Mouse (Mus musculus): Measurements from ENCODE around the gene Shisa9. TPM values are rescaled to one million over a fixed set of nuclear protein-coding genes. Genes with fewer than 3 reads are reported as not detected.

Shisa9 gene
- polyA plus RNA-seq, 1 experiment from 2014 or later = 14.3 TPM

GRCm38 (mm10) chr16:12204423-12204822 lies 220.5 kb downstream of the Shisa9 start:
- Histone ChIP-seq H3K9me3 (no peaks in the 10 kb centered on the region), H3K27me3 (no peaks in the 10 kb centered on the region), H3K27ac (replicated peaks) (no peak overlapping the region), H3K4me1 (replicated peaks) (no peaks in the 10 kb centered on the region), H3K36me3 (no peaks in the 10 kb centered on the region), H3K9ac (no peak overlapping the region), H3K4me2 (no peak overlapping the region), H3K4me3 (no peak overlapping the region)
- ATAC-seq (ENCODE audit: low FRiP score, low read depth) = no peak
- WGBS = 91% methylated on average over 2 of the region's 2 CpGs

GRCm38 (mm10) chr16:12206421-12206950 lies 222.6 kb downstream of the Shisa9 start:
- H3K4me1 ChIP-seq (replicated peaks) = no peaks in the 10 kb centered on the region
- H3K4me3 ChIP-seq = no peak overlapping the region
- no peak overlapping the region for H3K27ac ChIP-seq (replicated peaks)
- WGBS = 69% methylated on average over 1 of the region's 1 CpGs
- H3K9ac ChIP-seq = no peak overlapping the region
- H3K27me3 ChIP-seq = no peaks in the 10 kb centered on the region
- ATAC-seq (ENCODE audit: low FRiP score, low read depth) = no peak
- no peaks in the 10 kb centered on the region for H3K36me3 ChIP-seq
- no peaks in the 10 kb centered on the region for H3K9me3 ChIP-seq
- H3K4me2 ChIP-seq = no peak overlapping the region

DNA sequence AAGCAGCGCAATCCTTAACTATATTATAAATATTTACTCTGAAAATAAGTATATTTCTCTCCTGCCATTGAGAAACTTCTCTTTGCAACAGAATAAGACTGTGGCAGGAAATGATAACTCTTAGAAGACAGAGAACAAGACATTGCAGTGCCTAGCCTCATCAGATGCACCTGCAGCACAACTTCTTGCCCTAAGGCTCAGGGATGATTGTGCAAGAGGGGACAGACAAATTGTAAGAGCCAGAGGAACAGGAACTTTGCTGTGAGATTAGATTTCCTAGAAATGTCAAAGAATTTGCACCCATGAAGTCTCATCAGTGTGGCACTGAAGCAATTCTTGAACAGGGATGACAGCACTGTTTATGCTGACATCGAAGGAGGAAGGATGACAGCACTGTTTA lies 223.0 kb downstream of the Shisa9 start:
- Histone ChIP-seq H3K27me3 (no peaks in the 10 kb centered on the region), H3K4me1 (replicated peaks) (no peaks in the 10 kb centered on the region), H3K36me3 (no peaks in the 10 kb centered on the region), H3K4me3 (no peak overlapping the region), H3K27ac (replicated peaks) (no peak overlapping the region), H3K9ac (no peak overlapping the region), H3K4me2 (no peak overlapping the region), H3K9me3 (no peaks in the 10 kb centered on the region)
- no peak for ATAC-seq (ENCODE audit: low FRiP score, low read depth)
- 85% methylated on average over 2 of the region's 2 CpGs for WGBS

GRCm38 (mm10) chr16:12209355-12209754 lies 225.4 kb downstream of the Shisa9 start:
- ATAC-seq (ENCODE audit: low FRiP score, low read depth) = no peak
- H3K27ac ChIP-seq (replicated peaks) = no peak overlapping the region
- H3K4me3 ChIP-seq = no peak overlapping the region
- no peaks in the 10 kb centered on the region for H3K9me3 ChIP-seq
- no peaks in the 10 kb centered on the region for H3K36me3 ChIP-seq
- H3K4me2 ChIP-seq = no peak overlapping the region
- no peaks in the 10 kb centered on the region for H3K4me1 ChIP-seq (replicated peaks)
- no peak overlapping the region for H3K9ac ChIP-seq
- no peaks in the 10 kb centered on the region for H3K27me3 ChIP-seq
- WGBS = 97% methylated on average over 1 of the region's 1 CpGs

GRCm38 (mm10) chr16:12209819-12210218 lies 225.9 kb downstream of the Shisa9 start:
- Histone ChIP-seq H3K9me3 (no peaks in the 10 kb centered on the region), H3K4me2 (no peak overlapping the region), H3K4me3 (no peak overlapping the region), H3K27ac (replicated peaks) (no peak overlapping the region), H3K9ac (no peak overlapping the region), H3K27me3 (no peaks in the 10 kb centered on the region), H3K4me1 (replicated peaks) (no peaks in the 10 kb centered on the region), H3K36me3 (no peaks in the 10 kb centered on the region)
- ATAC-seq (ENCODE audit: low FRiP score, low read depth) = no peak
- WGBS = 87% methylated on average over 2 of the region's 2 CpGs

DNA sequence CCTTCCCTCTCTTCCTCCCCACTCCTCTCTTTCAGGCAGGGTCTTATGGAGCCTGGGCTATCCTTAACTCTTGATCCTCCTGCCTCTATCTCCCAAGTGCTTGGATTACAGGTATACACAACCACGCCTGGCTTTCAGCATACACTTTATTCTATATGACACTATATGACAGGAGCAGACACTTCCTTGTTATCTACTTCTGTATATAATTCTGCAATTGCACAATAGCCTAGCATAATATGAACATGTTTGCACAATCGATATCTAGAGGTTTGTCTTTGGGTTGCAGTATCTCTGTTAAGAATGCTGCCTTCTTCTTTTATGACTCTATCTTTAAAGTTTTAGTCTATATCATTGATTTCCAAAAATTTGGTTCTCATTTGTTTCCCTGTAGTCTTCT lies 230.1 kb downstream of the Shisa9 start:
- no peak overlapping the region for H3K4me2 ChIP-seq
- H3K9me3 ChIP-seq = no peaks in the 10 kb centered on the region
- no peak overlapping the region for H3K9ac ChIP-seq
- peaks cover 16% of the 10 kb centered on the region for H3K4me1 ChIP-seq (replicated peaks)
- H3K27me3 ChIP-seq = no peaks in the 10 kb centered on the region
- H3K4me3 ChIP-seq = no peak overlapping the region
- 92% methylated on average over 2 of the region's 2 CpGs for WGBS
- no peaks in the 10 kb centered on the region for H3K36me3 ChIP-seq
- no peak for ATAC-seq (ENCODE audit: low FRiP score, low read depth)
- H3K27ac ChIP-seq (replicated peaks) = no peak overlapping the region

GRCm38 (mm10) chr16:12217289-12218150 lies 233.6 kb downstream of the Shisa9 start:
- Histone ChIP-seq H3K27ac (replicated peaks) (peak overlapping the region; percentile 58), H3K4me2 (no peak overlapping the region), H3K27me3 (no peaks in the 10 kb centered on the region), H3K9ac (no peak overlapping the region), H3K9me3 (no peaks in the 10 kb centered on the region), H3K36me3 (no peaks in the 10 kb centered on the region), H3K4me1 (replicated peaks) (peaks cover 16% of the 10 kb centered on the region), H3K4me3 (no peak overlapping the region)
- peak; percentile 75; the same call in 1 of the 2 replicates for ATAC-seq (ENCODE audit: low FRiP score, low read depth)
- WGBS = 48% methylated on average over 13 of the region's 13 CpGs

DNA sequence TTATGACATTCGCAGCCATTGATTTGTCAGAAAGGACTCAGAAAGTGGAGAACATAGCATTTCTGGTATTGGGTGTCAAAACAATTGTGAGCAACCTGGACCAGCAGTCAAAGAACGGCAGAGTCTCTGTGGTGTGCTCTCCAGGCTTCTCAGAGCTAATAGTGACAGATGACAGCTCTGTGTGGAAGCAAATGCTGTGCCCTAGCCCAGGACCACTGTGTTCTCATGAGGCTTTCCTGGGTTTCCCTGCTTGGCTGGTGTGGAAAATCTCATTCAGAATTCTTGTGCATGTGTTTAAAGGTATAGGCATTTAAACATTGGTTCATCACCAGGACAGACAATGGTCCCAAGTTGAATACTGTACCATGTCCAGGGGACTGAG lies 234.2 kb downstream of the Shisa9 start:
- Histone ChIP-seq H3K4me3 (no peak overlapping the region), H3K27ac (replicated peaks) (0 out of 2 replicates have a peak overlapping the region, but pooled peaks have one; percentile 58), H3K9me3 (no peaks in the 10 kb centered on the region), H3K9ac (no peak overlapping the region), H3K4me2 (no peak overlapping the region), H3K27me3 (no peaks in the 10 kb centered on the region), H3K36me3 (no peaks in the 10 kb centered on the region), H3K4me1 (replicated peaks) (peaks cover 16% of the 10 kb centered on the region)
- WGBS = 55% methylated on average over 2 of the region's 2 CpGs
- ATAC-seq (ENCODE audit: low FRiP score, low read depth) = no peak

DNA sequence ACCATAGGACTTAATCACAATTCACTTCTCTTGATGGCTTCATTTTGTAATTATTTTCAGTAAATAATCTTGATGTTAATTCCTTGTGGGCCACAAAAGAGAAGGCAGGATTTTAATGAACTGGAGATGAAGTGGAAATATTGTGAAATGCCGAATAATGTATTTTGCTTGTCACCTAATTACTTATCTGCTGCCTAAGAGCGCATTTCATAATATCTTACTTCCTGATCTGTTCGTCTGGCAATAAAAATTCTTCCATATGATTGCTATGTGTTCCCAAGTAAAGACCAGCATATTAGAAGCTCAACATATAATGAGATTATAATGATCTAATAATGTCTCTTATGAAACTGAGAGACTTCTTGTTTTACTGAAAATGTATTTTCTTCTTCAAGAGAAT lies 235.9 kb downstream of the Shisa9 start:
- H3K4me1 ChIP-seq (replicated peaks) = peaks cover 16% of the 10 kb centered on the region
- ATAC-seq (ENCODE audit: low FRiP score, low read depth) = no peak
- H3K27me3 ChIP-seq = no peaks in the 10 kb centered on the region
- no peak overlapping the region for H3K4me2 ChIP-seq
- no peak overlapping the region for H3K9ac ChIP-seq
- whole genome bisulfite sequencing = 74% methylated on average over 3 of the region's 3 CpGs
- no peak overlapping the region for H3K4me3 ChIP-seq
- no peaks in the 10 kb centered on the region for H3K36me3 ChIP-seq
- no peaks in the 10 kb centered on the region for H3K9me3 ChIP-seq
- no peak overlapping the region for H3K27ac ChIP-seq (replicated peaks)

DNA sequence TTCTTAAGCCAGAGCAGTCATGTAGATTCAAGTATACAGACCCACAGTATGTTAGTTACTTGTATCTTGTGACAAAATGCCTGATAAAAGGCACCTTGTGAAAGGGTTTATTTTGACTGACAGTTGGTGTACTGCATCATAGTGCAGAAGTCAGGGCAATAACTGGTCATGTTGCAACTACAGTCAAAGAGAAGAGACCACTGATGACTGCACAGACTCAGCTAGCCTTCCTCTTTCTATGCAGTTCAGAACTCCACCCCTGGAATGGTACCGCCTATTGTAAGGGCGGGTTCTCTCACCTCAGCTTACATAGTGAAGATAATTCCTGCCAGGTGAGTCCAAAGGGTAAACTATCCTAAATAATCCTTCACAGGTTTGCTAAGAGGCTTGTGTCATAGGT lies 239.6 kb downstream of the Shisa9 start:
- Histone ChIP-seq H3K4me3 (no peak overlapping the region), H3K27ac (replicated peaks) (no peak overlapping the region), H3K9me3 (no peaks in the 10 kb centered on the region), H3K36me3 (no peaks in the 10 kb centered on the region), H3K4me1 (replicated peaks) (no peaks in the 10 kb centered on the region; the same call in 1 of the 2 replicates), H3K27me3 (no peaks in the 10 kb centered on the region), H3K9ac (no peak overlapping the region), H3K4me2 (no peak overlapping the region)
- 95% methylated on average over 2 of the region's 2 CpGs for WGBS
- no peak for ATAC-seq (ENCODE audit: low FRiP score, low read depth)

DNA sequence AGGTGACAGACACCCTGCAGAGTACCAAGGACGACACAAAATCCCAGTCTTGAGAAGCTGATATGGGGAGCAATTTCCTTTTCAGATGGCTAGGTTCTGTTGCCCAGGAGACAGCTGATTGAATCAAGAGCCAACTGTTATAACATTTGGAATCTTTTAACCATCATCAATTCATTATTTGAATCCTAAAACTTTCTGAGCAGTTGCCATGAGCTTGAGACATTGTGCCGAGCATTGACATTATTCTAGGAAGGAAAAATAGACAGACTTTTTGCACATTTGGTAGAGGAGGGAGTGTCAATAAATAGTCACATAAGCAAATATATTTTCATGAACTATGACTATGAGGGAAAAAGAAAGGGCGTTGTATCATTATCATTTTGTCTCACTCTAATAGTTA lies 243.0 kb downstream of the Shisa9 start:
- no peak overlapping the region for H3K27ac ChIP-seq (replicated peaks)
- WGBS = 72% methylated on average over 3 of the region's 3 CpGs
- no peak overlapping the region for H3K9ac ChIP-seq
- H3K4me2 ChIP-seq = no peak overlapping the region
- no peaks in the 10 kb centered on the region for H3K4me1 ChIP-seq (replicated peaks)
- no peak overlapping the region for H3K4me3 ChIP-seq
- H3K36me3 ChIP-seq = no peaks in the 10 kb centered on the region
- ATAC-seq (ENCODE audit: low FRiP score, low read depth) = no peak
- no peaks in the 10 kb centered on the region for H3K27me3 ChIP-seq
- H3K9me3 ChIP-seq = no peaks in the 10 kb centered on the region

DNA sequence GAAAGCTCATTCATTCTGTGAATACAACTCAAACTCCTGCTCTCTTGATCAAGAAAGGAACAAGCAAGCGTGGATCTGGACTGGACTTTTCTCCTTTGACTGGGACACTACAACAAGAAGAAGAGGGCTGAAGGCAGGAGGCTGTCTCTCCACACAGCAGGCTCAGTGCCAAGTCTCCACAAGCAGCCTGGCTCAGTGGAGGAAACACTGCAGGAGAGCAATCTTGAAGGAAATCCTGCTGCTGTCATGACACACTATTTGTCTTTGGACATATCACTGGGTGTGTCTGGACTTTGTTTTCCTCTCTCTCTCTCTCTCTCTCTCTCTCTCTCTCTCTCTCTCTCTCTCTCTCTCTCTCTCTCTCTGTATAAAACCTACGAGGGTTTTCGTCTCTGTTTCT lies 249.4 kb downstream of the Shisa9 start:
- H3K4me1 ChIP-seq (replicated peaks) = 0 out of 2 replicates have a peak, but pooled peaks cover 4% of the 10 kb centered on the region
- H3K36me3 ChIP-seq = no peaks in the 10 kb centered on the region
- H3K27ac ChIP-seq (replicated peaks) = no peak overlapping the region
- H3K9ac ChIP-seq = no peak overlapping the region
- no peak overlapping the region for H3K4me3 ChIP-seq
- WGBS = 67% methylated on average over 3 of the region's 3 CpGs
- H3K27me3 ChIP-seq = no peaks in the 10 kb centered on the region
- no peak for ATAC-seq (ENCODE audit: low FRiP score, low read depth)
- H3K9me3 ChIP-seq = no peaks in the 10 kb centered on the region
- no peak overlapping the region for H3K4me2 ChIP-seq
